Mouse (Mus musculus): Measurements from ENCODE around the gene Serpina9. TPM values are rescaled to one million over a fixed set of nuclear protein-coding genes. Genes with fewer than 3 reads are reported as not detected.
A peak's percentile ranks its signal among the peaks of the same experiment; 100 is the strongest.

The Serpina9 gene
- total RNA-seq, 1 experiment: 0.18 TPM

DNA sequence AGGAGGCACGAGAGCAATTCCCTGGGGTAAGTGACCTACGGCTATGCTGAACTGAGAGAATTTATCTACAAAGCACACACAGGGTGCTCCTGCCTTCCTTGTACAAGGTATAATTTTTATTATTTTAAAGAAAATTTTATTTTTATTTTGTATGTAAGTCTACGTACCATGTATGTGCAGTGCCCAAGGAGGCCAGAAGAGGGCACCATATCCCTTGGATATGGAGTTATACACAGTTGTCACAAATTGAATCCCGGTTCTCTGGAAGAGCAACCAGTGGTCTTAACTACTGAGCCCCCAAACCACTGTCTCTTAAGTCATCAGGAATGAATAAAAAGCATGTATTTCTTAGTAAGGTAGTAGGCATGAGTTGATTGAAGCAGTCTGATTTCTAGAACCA is 28.6 kb downstream of the Serpina9 start:
- H3K9me3 ChIP-seq (ENCODE audit: control insufficient read depth, insufficient read depth, low read depth, low read length): no peaks in the 10 kb centered on the region
- H3K9ac ChIP-seq (ENCODE audit: insufficient read depth, low read depth, low read length, poor library complexity, severe bottlenecking): no peak overlapping the region
- H3K4me1 ChIP-seq (ENCODE audit: control insufficient read depth in 2 of 2, insufficient read depth in 2 of 2, low read length in 2 of 2, poor library complexity in 1 of 2): no peaks in the 10 kb centered on the region
- TF ChIP-seq ZC3H11A (IDR thresholded peaks at IDR 0.05; ENCODE audit: borderline replicate concordance, low read depth, low read length): no peak
- TF ChIP-seq MAFK (IDR thresholded peaks at IDR 0.05; ENCODE audit: insufficient read depth, low read depth, low read length): no peak
- no peak for TF ChIP-seq HCFC1 (IDR thresholded peaks at IDR 0.05; ENCODE audit: borderline replicate concordance, insufficient read depth, low read length)
- TF ChIP-seq ZNF384 (IDR thresholded peaks at IDR 0.05; ENCODE audit: low read depth, low read length): no peak
- no peak for TF ChIP-seq CHD2 (IDR thresholded peaks at IDR 0.05; ENCODE audit: low read depth, low read length)
- no peak overlapping the region for H3K27ac ChIP-seq (ENCODE audit: insufficient read depth, low read depth, low read length, poor library complexity, severe bottlenecking)
- in situ Hi-C loops (cut with MboI; ENCODE audit: low sequenced_read_pairs in 2 of 2, unreplicated experiment in 2 of 2): no loop called here
- H3K36me3 ChIP-seq (ENCODE audit: control insufficient read depth, insufficient read depth, low read length, poor library complexity, severe bottlenecking): no peaks in the 10 kb centered on the region
- H3K4me3 ChIP-seq (ENCODE audit: insufficient read depth in 1 of 2, low read depth in 1 of 2, low read length in 2 of 2, poor library complexity in 1 of 2, severe bottlenecking in 1 of 2): no peak overlapping the region
- DNase-seq (ENCODE audit: low read depth, low spot score): peak; percentile 22

- H3K9me3 ChIP-seq (ENCODE audit: control insufficient read depth, insufficient read depth, low read depth, low read length): no peaks in the 10 kb centered on the region
- in situ Hi-C loops (cut with MboI; ENCODE audit: low sequenced_read_pairs in 2 of 2, unreplicated experiment in 2 of 2): no loop called here
- TF ChIP-seq MAFK (IDR thresholded peaks at IDR 0.05; ENCODE audit: insufficient read depth, low read depth, low read length) (no peak), CHD2 (IDR thresholded peaks at IDR 0.05; ENCODE audit: low read depth, low read length) (no peak), HCFC1 (IDR thresholded peaks at IDR 0.05; ENCODE audit: borderline replicate concordance, insufficient read depth, low read length) (no peak), ZNF384 (IDR thresholded peaks at IDR 0.05; ENCODE audit: low read depth, low read length) (no peak), ZC3H11A (IDR thresholded peaks at IDR 0.05; ENCODE audit: borderline replicate concordance, low read depth, low read length) (no peak)
- no peak for DNase-seq (ENCODE audit: low read depth, low spot score)
- H3K4me3 ChIP-seq (ENCODE audit: insufficient read depth in 1 of 2, low read depth in 1 of 2, low read length in 2 of 2, poor library complexity in 1 of 2, severe bottlenecking in 1 of 2): no peak overlapping the region
- H3K36me3 ChIP-seq (ENCODE audit: control insufficient read depth, insufficient read depth, low read length, poor library complexity, severe bottlenecking): no peaks in the 10 kb centered on the region
- no peak overlapping the region for H3K27ac ChIP-seq (ENCODE audit: insufficient read depth, low read depth, low read length, poor library complexity, severe bottlenecking)
- no peaks in the 10 kb centered on the region for H3K4me1 ChIP-seq (ENCODE audit: control insufficient read depth in 2 of 2, insufficient read depth in 2 of 2, low read length in 2 of 2, poor library complexity in 1 of 2)
- H3K9ac ChIP-seq (ENCODE audit: insufficient read depth, low read depth, low read length, poor library complexity, severe bottlenecking): no peak overlapping the region
Measured at GRCm38 (mm10) chr12:103981646-103982360, 31.8 kb downstream of the Serpina9 start.

DNA sequence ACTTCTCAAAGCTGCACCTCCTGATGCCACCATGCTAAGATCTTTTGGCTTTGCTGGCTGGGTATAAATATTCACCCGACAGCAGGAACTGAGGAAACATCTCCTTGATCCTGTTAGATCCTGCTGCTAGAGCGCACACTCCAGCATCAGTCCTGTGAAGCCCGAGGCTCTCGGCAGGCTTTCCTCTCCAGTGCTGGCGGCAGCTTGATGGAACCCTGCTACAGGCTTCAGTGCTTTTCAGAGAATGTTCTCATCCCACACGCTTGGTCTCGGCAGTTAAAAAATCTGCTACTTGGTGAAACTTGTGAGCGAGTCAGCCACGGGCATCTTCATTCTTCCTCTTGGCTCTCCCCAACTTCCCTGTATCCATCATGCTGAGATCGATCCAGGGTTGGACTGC is 35.3 kb downstream of the Serpina9 start:
- TF ChIP-seq HCFC1 (IDR thresholded peaks at IDR 0.05; ENCODE audit: borderline replicate concordance, insufficient read depth, low read length): no peak
- no peak for TF ChIP-seq ZNF384 (IDR thresholded peaks at IDR 0.05; ENCODE audit: low read depth, low read length)
- TF ChIP-seq ZC3H11A (IDR thresholded peaks at IDR 0.05; ENCODE audit: borderline replicate concordance, low read depth, low read length): no peak
- TF ChIP-seq CHD2 (IDR thresholded peaks at IDR 0.05; ENCODE audit: low read depth, low read length): no peak
- TF ChIP-seq MAFK (IDR thresholded peaks at IDR 0.05; ENCODE audit: insufficient read depth, low read depth, low read length): no peak
- no peak for DNase-seq (ENCODE audit: low read depth, low spot score)
- in situ Hi-C loops (cut with MboI; ENCODE audit: low sequenced_read_pairs in 2 of 2, unreplicated experiment in 2 of 2): no loop called here
- Histone ChIP-seq H3K27ac (ENCODE audit: insufficient read depth, low read depth, low read length, poor library complexity, severe bottlenecking) (no peak overlapping the region), H3K4me1 (ENCODE audit: control insufficient read depth in 2 of 2, insufficient read depth in 2 of 2, low read length in 2 of 2, poor library complexity in 1 of 2) (no peaks in the 10 kb centered on the region), H3K9ac (ENCODE audit: insufficient read depth, low read depth, low read length, poor library complexity, severe bottlenecking) (no peak overlapping the region), H3K9me3 (ENCODE audit: control insufficient read depth, insufficient read depth, low read depth, low read length) (no peaks in the 10 kb centered on the region), H3K4me3 (ENCODE audit: insufficient read depth in 1 of 2, low read depth in 1 of 2, low read length in 2 of 2, poor library complexity in 1 of 2, severe bottlenecking in 1 of 2) (no peak overlapping the region), H3K36me3 (ENCODE audit: control insufficient read depth, insufficient read depth, low read length, poor library complexity, severe bottlenecking) (no peaks in the 10 kb centered on the region)

- in situ Hi-C loops (cut with MboI; ENCODE audit: low sequenced_read_pairs in 2 of 2, unreplicated experiment in 2 of 2): no loop called here
- no peak overlapping the region for H3K4me3 ChIP-seq (ENCODE audit: insufficient read depth in 1 of 2, low read depth in 1 of 2, low read length in 2 of 2, poor library complexity in 1 of 2, severe bottlenecking in 1 of 2)
- H3K4me1 ChIP-seq (ENCODE audit: control insufficient read depth in 2 of 2, insufficient read depth in 2 of 2, low read length in 2 of 2, poor library complexity in 1 of 2): no peaks in the 10 kb centered on the region
- TF ChIP-seq ZNF384 (IDR thresholded peaks at IDR 0.05; ENCODE audit: low read depth, low read length) (no peak), ZC3H11A (IDR thresholded peaks at IDR 0.05; ENCODE audit: borderline replicate concordance, low read depth, low read length) (no peak), CHD2 (IDR thresholded peaks at IDR 0.05; ENCODE audit: low read depth, low read length) (no peak), MAFK (IDR thresholded peaks at IDR 0.05; ENCODE audit: insufficient read depth, low read depth, low read length) (no peak), HCFC1 (IDR thresholded peaks at IDR 0.05; ENCODE audit: borderline replicate concordance, insufficient read depth, low read length) (no peak)
- no peaks in the 10 kb centered on the region for H3K36me3 ChIP-seq (ENCODE audit: control insufficient read depth, insufficient read depth, low read length, poor library complexity, severe bottlenecking)
- no peak overlapping the region for H3K9ac ChIP-seq (ENCODE audit: insufficient read depth, low read depth, low read length, poor library complexity, severe bottlenecking)
- no peak for DNase-seq (ENCODE audit: low read depth, low spot score)
- no peak overlapping the region for H3K27ac ChIP-seq (ENCODE audit: insufficient read depth, low read depth, low read length, poor library complexity, severe bottlenecking)
- no peaks in the 10 kb centered on the region for H3K9me3 ChIP-seq (ENCODE audit: control insufficient read depth, insufficient read depth, low read depth, low read length)
Measured at GRCm38 (mm10) chr12:103977846-103978245, 35.7 kb downstream of the Serpina9 start.

Data from ES-E14 (cell line).